Mouse (Mus musculus): Measurements from ENCODE around the gene Lurap1l. TPM values are rescaled to one million over a fixed set of nuclear protein-coding genes. Genes with fewer than 3 reads are reported as not detected.

Gene Lurap1l
- polyA plus RNA-seq, 1 experiment from 2014 or later = 2.6 TPM

DNA sequence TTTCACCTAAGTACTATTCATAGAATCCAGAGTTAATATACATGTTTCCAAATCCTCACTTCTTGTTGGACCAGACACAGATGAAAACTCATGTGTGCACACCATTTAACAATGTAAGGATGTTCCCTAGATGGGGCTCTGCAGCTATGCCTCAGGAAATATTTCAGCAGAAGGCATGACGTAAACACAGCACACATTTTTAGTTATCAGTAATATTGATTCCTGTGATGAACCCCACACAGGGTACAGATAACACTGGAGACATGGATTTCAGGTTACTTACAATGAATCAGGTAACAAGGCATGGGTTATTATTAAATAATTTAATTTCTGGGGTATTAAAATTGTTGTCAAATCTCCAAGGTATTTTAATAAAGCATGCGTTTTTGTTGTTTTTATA lies 12.2 kb downstream of the Lurap1l start:
- Histone ChIP-seq H3K27me3 (ENCODE audit: insufficient read depth, poor library complexity, severe bottlenecking) (no peaks in the 10 kb centered on the region), H3K36me3 (no peaks in the 10 kb centered on the region), H3K27ac (no peak overlapping the region), H3K4me3 (no peak overlapping the region), H3K9me3 (no peaks in the 10 kb centered on the region), H3K4me1 (no peaks in the 10 kb centered on the region)
- no peak for DNase-seq (ENCODE audit: low spot score)
- 80% methylated on average over 2 of the region's 2 CpGs for WGBS

- WGBS = 62% methylated on average over 4 of the region's 4 CpGs
- DNase-seq (ENCODE audit: low spot score) = no peak
- H3K9me3 ChIP-seq = no peaks in the 10 kb centered on the region
- H3K27me3 ChIP-seq (ENCODE audit: insufficient read depth, poor library complexity, severe bottlenecking) = no peaks in the 10 kb centered on the region
- H3K4me3 ChIP-seq = no peak overlapping the region
- H3K4me1 ChIP-seq = no peaks in the 10 kb centered on the region
- H3K27ac ChIP-seq = no peak overlapping the region
- no peaks in the 10 kb centered on the region for H3K36me3 ChIP-seq
Measured at GRCm38 (mm10) chr4:80924815-80925214, 14.4 kb downstream of the Lurap1l start.

- no peaks in the 10 kb centered on the region for H3K36me3 ChIP-seq
- 88% methylated on average over 6 of the region's 6 CpGs for WGBS
- no peaks in the 10 kb centered on the region for H3K4me1 ChIP-seq
- no peak overlapping the region for H3K4me3 ChIP-seq
- no peaks in the 10 kb centered on the region for H3K27me3 ChIP-seq (ENCODE audit: insufficient read depth, poor library complexity, severe bottlenecking)
- DNase-seq (ENCODE audit: low spot score) = no peak
- H3K27ac ChIP-seq = no peak overlapping the region
- H3K9me3 ChIP-seq = no peaks in the 10 kb centered on the region
Measured at GRCm38 (mm10) chr4:80925752-80926519, 15.5 kb downstream of the Lurap1l start.

DNA sequence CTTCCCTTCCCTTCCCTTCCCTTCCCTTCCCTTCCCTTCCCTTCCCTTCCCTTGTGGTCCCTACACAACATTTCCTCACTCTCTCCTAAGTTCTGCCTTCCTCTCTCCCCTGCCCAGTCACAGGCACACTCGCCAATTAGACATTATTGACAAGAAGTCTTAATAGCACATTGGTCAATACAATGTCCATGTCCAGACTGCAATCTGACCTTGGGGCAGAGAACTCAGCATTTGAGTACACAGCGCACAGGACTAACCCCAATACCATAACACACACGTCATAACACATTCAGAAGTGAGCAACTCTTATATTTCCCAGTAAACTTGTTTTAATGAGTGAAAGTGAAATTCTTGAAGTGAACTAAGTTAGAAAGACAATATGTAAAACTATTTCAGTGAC lies 24.3 kb downstream of the Lurap1l start:
- no peaks in the 10 kb centered on the region for H3K4me1 ChIP-seq
- DNase-seq (ENCODE audit: low spot score) = no peak
- no peaks in the 10 kb centered on the region for H3K36me3 ChIP-seq
- H3K4me3 ChIP-seq = no peak overlapping the region
- no peak overlapping the region for H3K27ac ChIP-seq
- H3K27me3 ChIP-seq (ENCODE audit: insufficient read depth, poor library complexity, severe bottlenecking) = no peaks in the 10 kb centered on the region
- H3K9me3 ChIP-seq = no peaks in the 10 kb centered on the region
- WGBS = 87% methylated on average over 3 of the region's 3 CpGs

- no peak for DNase-seq (ENCODE audit: low spot score)
- Histone ChIP-seq H3K4me3 (no peak overlapping the region), H3K4me1 (no peaks in the 10 kb centered on the region), H3K27me3 (ENCODE audit: insufficient read depth, poor library complexity, severe bottlenecking) (no peaks in the 10 kb centered on the region), H3K27ac (no peak overlapping the region), H3K36me3 (no peaks in the 10 kb centered on the region), H3K9me3 (no peaks in the 10 kb centered on the region)
- WGBS = 81% methylated on average over 2 of the region's 2 CpGs
Measured at GRCm38 (mm10) chr4:80939115-80939514, 28.7 kb downstream of the Lurap1l start.

DNA sequence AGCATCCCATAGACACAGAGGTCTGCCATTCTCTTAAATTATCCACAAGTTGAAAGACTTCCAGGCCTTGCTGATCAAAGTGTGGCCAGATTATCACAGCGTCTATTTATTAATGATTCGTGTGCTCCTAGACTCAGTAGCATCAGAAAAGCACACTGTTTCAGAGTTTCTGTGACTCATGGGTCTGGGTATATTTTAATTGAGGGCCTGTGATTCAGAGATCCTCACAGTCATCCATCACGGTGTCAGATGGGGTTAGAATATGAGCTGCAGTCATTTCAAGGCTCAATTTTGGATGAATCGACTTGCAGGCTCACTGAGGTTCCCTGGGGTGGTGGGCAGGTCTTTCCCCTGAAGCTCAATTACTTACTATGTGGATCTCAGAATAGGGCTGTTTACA lies 30.5 kb downstream of the Lurap1l start:
- no peaks in the 10 kb centered on the region for H3K27me3 ChIP-seq (ENCODE audit: insufficient read depth, poor library complexity, severe bottlenecking)
- no peaks in the 10 kb centered on the region for H3K36me3 ChIP-seq
- WGBS = 76% methylated on average over 4 of the region's 4 CpGs
- no peak overlapping the region for H3K4me3 ChIP-seq
- no peaks in the 10 kb centered on the region for H3K4me1 ChIP-seq
- DNase-seq (ENCODE audit: low spot score) = no peak
- no peaks in the 10 kb centered on the region for H3K9me3 ChIP-seq
- no peak overlapping the region for H3K27ac ChIP-seq

GRCm38 (mm10) chr4:80941978-80942377 lies 31.5 kb downstream of the Lurap1l start:
- no peak for DNase-seq (ENCODE audit: low spot score)
- H3K4me1 ChIP-seq = no peaks in the 10 kb centered on the region
- H3K27me3 ChIP-seq (ENCODE audit: insufficient read depth, poor library complexity, severe bottlenecking) = no peaks in the 10 kb centered on the region
- H3K4me3 ChIP-seq = no peak overlapping the region
- no peaks in the 10 kb centered on the region for H3K9me3 ChIP-seq
- no peak overlapping the region for H3K27ac ChIP-seq
- no peaks in the 10 kb centered on the region for H3K36me3 ChIP-seq
- 70% methylated on average over 3 of the region's 3 CpGs for WGBS

GRCm38 (mm10) chr4:80944605-80945004 lies 34.2 kb downstream of the Lurap1l start:
- no peak overlapping the region for H3K27ac ChIP-seq
- no peaks in the 10 kb centered on the region for H3K4me1 ChIP-seq
- no peak overlapping the region for H3K4me3 ChIP-seq
- H3K9me3 ChIP-seq = no peaks in the 10 kb centered on the region
- no peaks in the 10 kb centered on the region for H3K27me3 ChIP-seq (ENCODE audit: insufficient read depth, poor library complexity, severe bottlenecking)
- DNase-seq (ENCODE audit: low spot score) = no peak
- no peaks in the 10 kb centered on the region for H3K36me3 ChIP-seq

GRCm38 (mm10) chr4:80949110-80949509 lies 38.7 kb downstream of the Lurap1l start:
- DNase-seq (ENCODE audit: low spot score) = no peak
- Histone ChIP-seq H3K9me3 (no peaks in the 10 kb centered on the region), H3K27ac (no peak overlapping the region)

GRCm38 (mm10) chr4:80949720-80950119 lies 39.3 kb downstream of the Lurap1l start:
- no peaks in the 10 kb centered on the region for H3K27me3 ChIP-seq (ENCODE audit: insufficient read depth, poor library complexity, severe bottlenecking)
- no peaks in the 10 kb centered on the region for H3K36me3 ChIP-seq
- no peak for DNase-seq (ENCODE audit: low spot score)
- no peak overlapping the region for H3K27ac ChIP-seq
- no peaks in the 10 kb centered on the region for H3K9me3 ChIP-seq
- H3K4me3 ChIP-seq = no peak overlapping the region
- WGBS = 70% methylated on average over 2 of the region's 2 CpGs
- H3K4me1 ChIP-seq = no peaks in the 10 kb centered on the region

More at GRCm38 (mm10) chr4:80949110-80949509, 38.7 kb downstream of the Lurap1l start:
- Histone ChIP-seq H3K4me3 (no peak overlapping the region), H3K27me3 (ENCODE audit: insufficient read depth, poor library complexity, severe bottlenecking) (no peaks in the 10 kb centered on the region), H3K4me1 (no peaks in the 10 kb centered on the region), H3K36me3 (no peaks in the 10 kb centered on the region)

- no peak for DNase-seq (ENCODE audit: low spot score)
- Histone ChIP-seq H3K27me3 (ENCODE audit: insufficient read depth, poor library complexity, severe bottlenecking) (no peaks in the 10 kb centered on the region), H3K36me3 (no peaks in the 10 kb centered on the region), H3K9me3 (no peaks in the 10 kb centered on the region), H3K4me1 (no peaks in the 10 kb centered on the region), H3K27ac (no peak overlapping the region), H3K4me3 (no peak overlapping the region)
- whole genome bisulfite sequencing = 71% methylated on average over 8 of the region's 8 CpGs
Measured at GRCm38 (mm10) chr4:80950280-80950781, 39.9 kb downstream of the Lurap1l start.

DNA sequence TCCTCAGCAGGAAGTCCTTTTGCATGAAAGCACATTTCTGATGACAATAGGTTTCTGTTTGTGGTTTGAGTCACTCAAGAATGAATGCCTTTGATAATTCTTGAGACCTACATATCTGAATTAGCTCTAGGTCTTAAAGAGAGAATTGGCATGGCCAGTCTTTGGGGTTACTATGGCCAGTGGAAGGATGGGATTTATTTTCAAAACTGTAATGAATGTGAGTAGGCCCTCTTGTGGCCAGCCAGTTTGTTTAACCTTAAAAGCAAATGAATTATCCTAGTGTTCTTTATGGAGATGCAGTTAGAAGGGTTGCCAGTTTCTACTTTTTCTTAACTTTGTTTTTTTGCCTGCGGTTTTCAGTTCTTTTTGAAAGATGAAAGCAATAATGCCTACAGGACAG lies 42.2 kb downstream of the Lurap1l start:
- Histone ChIP-seq H3K4me1 (no peaks in the 10 kb centered on the region), H3K4me3 (no peak overlapping the region), H3K27ac (no peak overlapping the region), H3K36me3 (no peaks in the 10 kb centered on the region), H3K9me3 (no peaks in the 10 kb centered on the region), H3K27me3 (ENCODE audit: insufficient read depth, poor library complexity, severe bottlenecking) (no peaks in the 10 kb centered on the region)
- no peak for DNase-seq (ENCODE audit: low spot score)
- WGBS = 60% methylated on average over 1 of the region's 1 CpGs

DNA sequence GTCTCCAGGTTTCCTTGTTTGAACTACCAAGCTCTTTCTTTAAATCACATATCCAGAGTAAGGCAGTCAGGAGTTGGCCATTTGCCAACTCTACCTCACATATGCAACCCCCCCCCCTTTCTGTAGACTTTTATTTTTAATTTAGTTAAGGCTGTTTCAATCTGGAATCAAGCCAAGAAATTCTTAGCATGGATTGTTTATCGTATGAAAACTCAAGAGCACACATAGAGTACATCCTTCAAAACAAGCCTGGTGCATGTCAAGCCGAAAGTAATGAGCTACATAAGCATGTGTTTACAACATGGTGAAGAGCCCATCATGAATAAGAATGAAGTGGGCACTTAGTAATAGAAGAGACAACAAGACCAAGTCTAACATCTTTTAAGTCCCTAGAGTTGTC lies 45.5 kb downstream of the Lurap1l start:
- Histone ChIP-seq H3K27ac (no peak overlapping the region), H3K4me3 (no peak overlapping the region), H3K36me3 (no peaks in the 10 kb centered on the region), H3K4me1 (no peaks in the 10 kb centered on the region), H3K27me3 (ENCODE audit: insufficient read depth, poor library complexity, severe bottlenecking) (no peaks in the 10 kb centered on the region), H3K9me3 (no peaks in the 10 kb centered on the region)
- DNase-seq (ENCODE audit: low spot score) = no peak
- 88% methylated on average over 2 of the region's 2 CpGs for WGBS

DNA sequence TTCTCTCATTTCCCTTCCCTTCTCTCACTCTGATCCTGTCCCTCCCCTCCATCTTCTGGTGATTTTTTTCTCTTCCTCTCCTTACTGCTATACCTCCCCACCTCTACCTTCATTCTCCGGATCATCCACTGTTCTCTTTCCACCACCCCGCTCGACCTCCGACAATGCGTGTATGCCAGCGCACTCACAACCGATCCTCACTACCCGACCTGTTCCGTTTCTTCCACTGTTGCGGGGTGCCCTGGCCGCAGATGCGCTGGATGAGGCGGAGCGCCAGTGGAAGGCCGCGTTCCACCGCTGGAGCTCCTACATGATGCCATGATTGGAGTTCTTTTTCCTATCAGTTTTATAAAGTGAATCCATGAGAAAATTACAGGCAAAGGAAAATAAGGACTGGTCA lies 57.1 kb downstream of the Lurap1l start:
- no peaks in the 10 kb centered on the region for H3K4me1 ChIP-seq
- H3K27ac ChIP-seq = no peak overlapping the region
- no peaks in the 10 kb centered on the region for H3K27me3 ChIP-seq (ENCODE audit: insufficient read depth, poor library complexity, severe bottlenecking)
- no peak for DNase-seq (ENCODE audit: low spot score)
- no peak overlapping the region for H3K4me3 ChIP-seq
- 86% methylated on average over 17 of the region's 17 CpGs for WGBS
- no peaks in the 10 kb centered on the region for H3K36me3 ChIP-seq
- peaks cover 3% of the 10 kb centered on the region; the same call in 1 of the 2 replicates for H3K9me3 ChIP-seq

Measured in heart, embryonic 10.5 days (tissue).